Mouse (Mus musculus): ENCODE data around the gene Fau. TPM values are rescaled to one million over a fixed set of nuclear protein-coding genes. Genes with fewer than 3 reads are reported as not detected.
"Not testable (repeated sequence)": the region's sequence is repeated elsewhere in the genome, so short reads cannot be mapped to it uniquely, and the experiment has no call there.

Fau gene
- total and polyA plus RNA-seq, 3 experiments, result 2,986 to 5,712 (median 3,086) TPM

DNA sequence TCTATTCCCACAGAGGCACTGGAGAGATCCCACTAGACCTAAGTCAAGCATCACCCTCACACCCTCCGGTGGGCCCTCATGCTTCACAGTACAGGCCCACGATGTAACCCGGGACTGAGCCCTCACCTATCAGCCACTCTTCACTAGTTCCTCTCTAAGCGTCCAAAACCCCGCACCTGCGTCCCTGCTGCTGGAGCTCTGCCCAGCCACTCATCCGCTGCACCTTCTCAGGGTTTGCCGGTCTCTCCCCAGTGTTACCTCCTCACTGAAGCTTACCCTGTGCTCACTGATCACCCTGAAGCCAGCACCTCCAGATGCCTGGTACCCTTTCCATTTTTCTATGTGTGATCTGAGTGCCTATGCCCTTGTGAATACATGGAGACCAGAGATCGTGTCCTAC is 15.4 kb upstream of the Fau start:
- TF ChIP-seq POLR2AphosphoS5 (IDR thresholded peaks at IDR 0.05; ENCODE audit: insufficient replicate concordance, low read depth, low read length), result no peak
- TF ChIP-seq CTCF (IDR thresholded peaks at IDR 0.05; ENCODE audit: low read depth, low read length), result no peak
- no peak for TF ChIP-seq TAL1 (conservative IDR thresholded peaks at IDR 0.05; ENCODE audit: low read depth, low read length)
- no peak for TF ChIP-seq GATA2 (IDR thresholded peaks at IDR 0.05; ENCODE audit: borderline replicate concordance, low read depth, low read length)
- no peak for TF ChIP-seq GATA1 (IDR thresholded peaks at IDR 0.05; ENCODE audit: borderline replicate concordance, low read length)
- Histone ChIP-seq H3K36me3 (replicated peaks) (peaks cover 15% of the 10 kb centered on the region), H3K27me3 (ENCODE audit: insufficient read depth, low read length) (no peaks in the 10 kb centered on the region), H3K9me3 (replicated peaks) (no peaks in the 10 kb centered on the region), H3K4me1 (ENCODE audit: insufficient read depth, low read depth, low read length) (peaks cover 26% of the 10 kb centered on the region), H3K4me3 (ENCODE audit: low read depth, low read length) (no peak overlapping the region)
- no peak for ATAC-seq (ENCODE audit: extremely low read depth, insufficient number of reproducible peaks, low FRiP score, poor library complexity, severe bottlenecking)
- no peak for DNase-seq (ENCODE audit: low spot score)

- H3K9me3 ChIP-seq (replicated peaks); DNase-seq (ENCODE audit: low spot score); H3K4me3 ChIP-seq (ENCODE audit: low read depth, low read length); ATAC-seq (ENCODE audit: extremely low read depth, insufficient number of reproducible peaks, low FRiP score, poor library complexity, severe bottlenecking); H3K27me3 ChIP-seq (ENCODE audit: insufficient read depth, low read length): not testable (repeated sequence)
- peaks cover 39% of the 10 kb centered on the region for H3K4me1 ChIP-seq (ENCODE audit: insufficient read depth, low read depth, low read length)
- peaks cover 32% of the 10 kb centered on the region for H3K36me3 ChIP-seq (replicated peaks)
Measured at GRCm38 (mm10) chr19:6044102-6044501, 13.5 kb upstream of the Fau start.

GRCm38 (mm10) chr19:6045366-6046293 is 12.0 kb upstream of the Fau start:
- H3K27me3 ChIP-seq (ENCODE audit: insufficient read depth, low read length), result no peaks in the 10 kb centered on the region
- 0 out of 2 replicates have a peak, but pooled peaks have one; percentile 35 for ATAC-seq (ENCODE audit: extremely low read depth, insufficient number of reproducible peaks, low FRiP score, poor library complexity, severe bottlenecking)
- TF ChIP-seq GATA2 (IDR thresholded peaks at IDR 0.05; ENCODE audit: borderline replicate concordance, low read depth, low read length) (no peak), CTCF (IDR thresholded peaks at IDR 0.05; ENCODE audit: low read depth, low read length) (no peak), TAL1 (conservative IDR thresholded peaks at IDR 0.05; ENCODE audit: low read depth, low read length) (no peak), GATA1 (IDR thresholded peaks at IDR 0.05; ENCODE audit: borderline replicate concordance, low read length) (no peak), POLR2AphosphoS5 (IDR thresholded peaks at IDR 0.05; ENCODE audit: insufficient replicate concordance, low read depth, low read length) (no peak)
- peak; percentile 44 for DNase-seq (ENCODE audit: low spot score)
- peak overlapping the region; percentile 90 for H3K4me3 ChIP-seq (ENCODE audit: low read depth, low read length)
- no peaks in the 10 kb centered on the region for H3K9me3 ChIP-seq (replicated peaks)
- peaks cover 47% of the 10 kb centered on the region for H3K36me3 ChIP-seq (replicated peaks)
- H3K4me1 ChIP-seq (ENCODE audit: insufficient read depth, low read depth, low read length), result peaks cover 53% of the 10 kb centered on the region

GRCm38 (mm10) chr19:6046294-6047153 is 11.1 kb upstream of the Fau start, which contains the start of gene Syvn1:
Gene Syvn1, plus strand, starts transcription at chr19:6046576.
- Histone ChIP-seq H3K4me1 (ENCODE audit: insufficient read depth, low read depth, low read length) (peaks cover 60% of the 10 kb centered on the region), H3K27me3 (ENCODE audit: insufficient read depth, low read length) (no peaks in the 10 kb centered on the region), H3K4me3 (ENCODE audit: low read depth, low read length) (peak within 1 kb of the TSS; percentile 90), H3K9me3 (replicated peaks) (no peaks in the 10 kb centered on the region), H3K36me3 (replicated peaks) (peaks cover 55% of the 10 kb centered on the region)
- TF ChIP-seq CTCF (IDR thresholded peaks at IDR 0.05; ENCODE audit: low read depth, low read length), result no peak
- no peak for TF ChIP-seq GATA2 (IDR thresholded peaks at IDR 0.05; ENCODE audit: borderline replicate concordance, low read depth, low read length)
- TF ChIP-seq GATA1 (IDR thresholded peaks at IDR 0.05; ENCODE audit: borderline replicate concordance, low read length), result no peak
- TF ChIP-seq TAL1 (conservative IDR thresholded peaks at IDR 0.05; ENCODE audit: low read depth, low read length), result no peak
- TF ChIP-seq POLR2AphosphoS5 (IDR thresholded peaks at IDR 0.05; ENCODE audit: insufficient replicate concordance, low read depth, low read length), result no peak
- ATAC-seq (ENCODE audit: extremely low read depth, insufficient number of reproducible peaks, low FRiP score, poor library complexity, severe bottlenecking), result peak; percentile 92
- peak; percentile 92 for DNase-seq (ENCODE audit: low spot score)

DNA sequence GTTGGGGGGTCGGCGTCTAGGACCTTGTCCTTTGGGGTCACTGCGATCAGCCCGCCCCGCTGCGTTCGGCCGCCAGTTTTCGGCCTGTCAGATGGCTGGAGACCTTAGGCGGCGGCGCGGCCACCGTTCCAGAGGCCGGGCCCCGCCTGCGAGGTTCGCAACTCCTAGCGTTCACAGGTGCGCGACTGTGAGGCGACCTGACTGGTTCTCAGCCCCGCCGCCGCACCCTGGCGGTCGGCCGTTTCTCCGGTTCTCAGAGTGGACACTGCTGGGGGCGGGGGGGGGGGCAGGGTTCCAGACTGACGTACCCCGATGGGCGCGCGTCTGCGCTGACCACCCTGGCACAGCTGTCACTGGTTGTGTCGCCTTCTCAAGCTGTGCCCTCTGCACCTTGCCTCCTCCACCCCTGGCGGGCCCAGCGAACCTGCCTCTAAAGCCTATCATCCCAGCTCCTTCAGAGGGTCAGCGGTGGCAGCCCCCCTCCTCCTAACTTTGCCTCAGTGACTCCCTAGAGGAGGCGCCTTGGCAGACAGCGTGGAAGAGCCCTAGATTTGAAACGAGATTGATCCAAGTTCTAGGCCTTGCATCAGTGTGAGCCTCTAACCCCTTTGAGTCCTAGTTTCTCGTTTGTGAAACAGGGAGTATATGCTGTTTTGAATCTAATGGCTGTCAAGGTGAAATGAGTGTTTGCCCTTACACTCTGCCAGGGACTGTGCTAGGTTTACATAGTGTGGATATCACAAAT is 10.3 kb upstream of the Fau start:
- DNase-seq (ENCODE audit: low spot score) (no peak), ATAC-seq (ENCODE audit: extremely low read depth, insufficient number of reproducible peaks, low FRiP score, poor library complexity, severe bottlenecking) (no peak)
- Histone ChIP-seq H3K9me3 (replicated peaks) (no peaks in the 10 kb centered on the region), H3K4me1 (ENCODE audit: insufficient read depth, low read depth, low read length) (peaks cover 59% of the 10 kb centered on the region), H3K27me3 (ENCODE audit: insufficient read depth, low read length) (no peaks in the 10 kb centered on the region), H3K4me3 (ENCODE audit: low read depth, low read length) (peak overlapping the region; percentile 90), H3K36me3 (replicated peaks) (peaks cover 55% of the 10 kb centered on the region)
- no peak for TF ChIP-seq TAL1 (conservative IDR thresholded peaks at IDR 0.05; ENCODE audit: low read depth, low read length)
- no peak for TF ChIP-seq GATA2 (IDR thresholded peaks at IDR 0.05; ENCODE audit: borderline replicate concordance, low read depth, low read length)

DNA sequence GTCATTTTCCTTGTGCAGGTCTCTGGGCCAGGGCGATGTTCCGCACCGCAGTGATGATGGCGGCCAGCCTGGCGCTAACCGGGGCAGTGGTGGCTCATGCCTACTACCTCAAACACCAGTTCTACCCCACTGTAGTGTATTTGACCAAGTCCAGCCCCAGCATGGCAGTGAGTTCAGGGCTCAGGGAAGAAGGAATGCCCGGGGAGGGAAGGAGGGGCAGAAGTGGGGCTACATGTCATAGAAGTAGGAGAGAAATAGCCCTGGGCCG is 9.8 kb upstream of the Fau start:
- no peaks in the 10 kb centered on the region for H3K9me3 ChIP-seq (replicated peaks)
- peaks cover 57% of the 10 kb centered on the region for H3K36me3 ChIP-seq (replicated peaks)
- H3K4me1 ChIP-seq (ENCODE audit: insufficient read depth, low read depth, low read length), result peaks cover 64% of the 10 kb centered on the region
- peak overlapping the region; percentile 90 for H3K4me3 ChIP-seq (ENCODE audit: low read depth, low read length)
- no peak for ATAC-seq (ENCODE audit: extremely low read depth, insufficient number of reproducible peaks, low FRiP score, poor library complexity, severe bottlenecking)
- no peak for DNase-seq (ENCODE audit: low spot score)
- TF ChIP-seq GATA1 (IDR thresholded peaks at IDR 0.05; ENCODE audit: borderline replicate concordance, low read length) (no peak), TAL1 (conservative IDR thresholded peaks at IDR 0.05; ENCODE audit: low read depth, low read length) (no peak), POLR2AphosphoS5 (IDR thresholded peaks at IDR 0.05; ENCODE audit: insufficient replicate concordance, low read depth, low read length) (no peak), CTCF (IDR thresholded peaks at IDR 0.05; ENCODE audit: low read depth, low read length) (no peak), GATA2 (IDR thresholded peaks at IDR 0.05; ENCODE audit: borderline replicate concordance, low read depth, low read length) (no peak)
- H3K27me3 ChIP-seq (ENCODE audit: insufficient read depth, low read length), result no peaks in the 10 kb centered on the region
